Mouse (Mus musculus): Measurements from ENCODE around the gene Pabpc4. TPM values are rescaled to one million over a fixed set of nuclear protein-coding genes. Genes with fewer than 3 reads are reported as not detected.

Gene Pabpc4
- 10 to 100 TPM; 31.3 to 31.4 TPM for total RNA-seq (2023)

GRCm38 (mm10) chr4:123261721-123262401 is at the start of gene Pabpc4:
Pabpc4 (plus strand) TSS chr4:123262351.

GRCm38 (mm10) chr4:123233492-123234084 is 28.6 kb upstream of the Pabpc4 start, which contains the start of gene Heyl:
Heyl (plus strand) TSS chr4:123233556.

GRCm38 (mm10) chr4:123323534-123323933 is 61.4 kb downstream of the Pabpc4 start, which contains the start of gene Oxct2a:
Oxct2a (minus strand) TSS chr4:123323634.

GRCm38 (mm10) chr4:123342642-123343470 is 80.7 kb downstream of the Pabpc4 start, which contains the start of gene Bmp8a:
Bmp8a (minus strand) TSS chr4:123343252.

Other genes with a start within 250 kb of the Pabpc4 start
- 10 to 100 TPM; 13.1 to 13.5 TPM for gene Trit1, start 245.8 kb upstream of the Pabpc4 start, total RNA-seq (2023)
- gene Bmp8b, start 157.2 kb upstream of the Pabpc4 start, total RNA-seq (2023) = not detected
- gene Oxct2b, start 146.1 kb upstream of the Pabpc4 start, total RNA-seq (2023) = not detected
- gene Ppie, start 122.4 kb upstream of the Pabpc4 start, total RNA-seq (2023) = 10 to 100 TPM; 29.1 to 32.4 TPM
- gene Hpcal4, start 79.1 kb upstream of the Pabpc4 start, total RNA-seq (2023) = not detected
- not detected for gene Nt5c1a, start 60.8 kb upstream of the Pabpc4 start, total RNA-seq (2023)
- not detected for gene Heyl, start 28.8 kb upstream of the Pabpc4 start, total RNA-seq (2023)
- under 1 TPM in 1 of 2 experiments, not detected in 1; 0.49 TPM for gene Oxct2a, start 61.3 kb downstream of the Pabpc4 start, total RNA-seq (2023)
- gene Bmp8a, start 80.9 kb downstream of the Pabpc4 start, total RNA-seq (2023) = under 1 TPM; 0.21 to 0.55 TPM

Measured in monocyte, adult 59 days (primary cell).